Mouse (Mus musculus): ENCODE data around the gene Gm20671. TPM values are rescaled to one million over a fixed set of nuclear protein-coding genes. Genes with fewer than 3 reads are reported as not detected.
"Not testable (repeated sequence)": the region's sequence is repeated elsewhere in the genome, so short reads cannot be mapped to it uniquely, and the experiment has no call there.

The Gm20671 gene
- polyA plus RNA-seq, 1 experiment from 2014 or later = not detected

- peaks cover 20% of the 10 kb centered on the region for H3K4me1 ChIP-seq (replicated peaks)
- peak overlapping the region; percentile 14; the same call in 1 of the 2 replicates for H3K4me3 ChIP-seq
- H3K27me3 ChIP-seq (replicated peaks) = no peaks in the 10 kb centered on the region
- 38% methylated on average over 6 of the region's 6 CpGs for WGBS
- no peak for ATAC-seq (ENCODE audit: insufficient number of reproducible peaks, low FRiP score)
- peak overlapping the region; percentile 39; the same call in 1 of the 2 replicates for H3K27ac ChIP-seq (ENCODE audit: poor library complexity, severe bottlenecking)
- H3K4me2 ChIP-seq = peak overlapping the region; percentile 71
- H3K9me3 ChIP-seq (replicated peaks) = no peaks in the 10 kb centered on the region
- H3K9ac ChIP-seq = peak overlapping the region; percentile 27
- H3K36me3 ChIP-seq = peaks cover 33% of the 10 kb centered on the region
Measured at GRCm38 (mm10) chr5:32852026-32852425, 25.1 kb upstream of the Gm20671 start.

- H3K27me3 ChIP-seq (replicated peaks); H3K27ac ChIP-seq (ENCODE audit: poor library complexity, severe bottlenecking); H3K4me2 ChIP-seq; H3K9me3 ChIP-seq (replicated peaks); H3K4me3 ChIP-seq; ATAC-seq (ENCODE audit: insufficient number of reproducible peaks, low FRiP score); H3K9ac ChIP-seq: not testable (repeated sequence)
- 89% methylated on average over 3 of the region's 3 CpGs for WGBS
- Histone ChIP-seq H3K4me1 (replicated peaks) (peaks cover 20% of the 10 kb centered on the region), H3K36me3 (peaks cover 56% of the 10 kb centered on the region)
Measured at GRCm38 (mm10) chr5:32849580-32849979, 22.7 kb upstream of the Gm20671 start.

- WGBS = 82% methylated on average over 3 of the region's 3 CpGs
- H3K27ac ChIP-seq (ENCODE audit: poor library complexity, severe bottlenecking) = no peak overlapping the region
- no peaks in the 10 kb centered on the region for H3K27me3 ChIP-seq (replicated peaks)
- H3K4me1 ChIP-seq (replicated peaks) = peaks cover 20% of the 10 kb centered on the region
- peaks cover 60% of the 10 kb centered on the region for H3K36me3 ChIP-seq
- no peak overlapping the region for H3K9ac ChIP-seq
- no peak overlapping the region for H3K4me3 ChIP-seq
- H3K4me2 ChIP-seq = no peak overlapping the region
- ATAC-seq (ENCODE audit: insufficient number of reproducible peaks, low FRiP score) = no peak
- no peaks in the 10 kb centered on the region for H3K9me3 ChIP-seq (replicated peaks)
Measured at GRCm38 (mm10) chr5:32849178-32849577, 22.3 kb upstream of the Gm20671 start.

GRCm38 (mm10) chr5:32840029-32840428 lies 13.1 kb upstream of the Gm20671 start:
- no peak overlapping the region for H3K4me2 ChIP-seq
- H3K9me3 ChIP-seq (replicated peaks) = 0 out of 2 replicates have a peak, but pooled peaks cover 2% of the 10 kb centered on the region
- no peak for ATAC-seq (ENCODE audit: insufficient number of reproducible peaks, low FRiP score)
- no peak overlapping the region for H3K4me3 ChIP-seq
- no peak overlapping the region for H3K27ac ChIP-seq (ENCODE audit: poor library complexity, severe bottlenecking)
- peaks cover 86% of the 10 kb centered on the region for H3K36me3 ChIP-seq
- H3K4me1 ChIP-seq (replicated peaks) = no peaks in the 10 kb centered on the region
- H3K27me3 ChIP-seq (replicated peaks) = no peaks in the 10 kb centered on the region
- 95% methylated on average over 2 of the region's 2 CpGs for WGBS
- no peak overlapping the region for H3K9ac ChIP-seq

GRCm38 (mm10) chr5:32836976-32837375 lies 10.1 kb upstream of the Gm20671 start:
- H3K36me3 ChIP-seq = peaks cover 83% of the 10 kb centered on the region
- no peak overlapping the region for H3K27ac ChIP-seq (ENCODE audit: poor library complexity, severe bottlenecking)
- H3K9me3 ChIP-seq (replicated peaks) = 0 out of 2 replicates have a peak, but pooled peaks cover 2% of the 10 kb centered on the region
- no peak overlapping the region for H3K9ac ChIP-seq
- no peak overlapping the region for H3K4me2 ChIP-seq
- no peak for ATAC-seq (ENCODE audit: insufficient number of reproducible peaks, low FRiP score)
- H3K4me3 ChIP-seq = no peak overlapping the region
- H3K4me1 ChIP-seq (replicated peaks) = no peaks in the 10 kb centered on the region
- no peaks in the 10 kb centered on the region for H3K27me3 ChIP-seq (replicated peaks)
- WGBS = 85% methylated on average over 5 of the region's 5 CpGs

- 76% methylated on average over 1 of the region's 1 CpGs for WGBS
- Histone ChIP-seq H3K27me3 (replicated peaks) (no peaks in the 10 kb centered on the region), H3K4me2 (no peak overlapping the region), H3K9ac (no peak overlapping the region), H3K4me1 (replicated peaks) (no peaks in the 10 kb centered on the region), H3K9me3 (replicated peaks) (no peaks in the 10 kb centered on the region), H3K27ac (ENCODE audit: poor library complexity, severe bottlenecking) (no peak overlapping the region), H3K36me3 (peaks cover 82% of the 10 kb centered on the region), H3K4me3 (no peak overlapping the region)
- ATAC-seq (ENCODE audit: insufficient number of reproducible peaks, low FRiP score) = no peak
Measured at GRCm38 (mm10) chr5:32834497-32834896, 7.6 kb upstream of the Gm20671 start.

GRCm38 (mm10) chr5:32830054-32830453 lies 3.1 kb upstream of the Gm20671 start:
- Histone ChIP-seq H3K9me3 (replicated peaks) (no peaks in the 10 kb centered on the region), H3K27ac (ENCODE audit: poor library complexity, severe bottlenecking) (no peak overlapping the region), H3K27me3 (replicated peaks) (no peaks in the 10 kb centered on the region), H3K36me3 (peaks cover 87% of the 10 kb centered on the region), H3K4me2 (no peak overlapping the region), H3K4me1 (replicated peaks) (no peaks in the 10 kb centered on the region), H3K4me3 (no peak overlapping the region), H3K9ac (no peak overlapping the region)
- 78% methylated on average over 2 of the region's 2 CpGs for WGBS
- no peak for ATAC-seq (ENCODE audit: insufficient number of reproducible peaks, low FRiP score)

- not testable (repeated sequence) for ATAC-seq (ENCODE audit: insufficient number of reproducible peaks, low FRiP score); H3K27me3 ChIP-seq (replicated peaks); H3K9ac ChIP-seq; H3K27ac ChIP-seq (ENCODE audit: poor library complexity, severe bottlenecking); H3K4me1 ChIP-seq (replicated peaks); H3K4me3 ChIP-seq; H3K4me2 ChIP-seq; H3K9me3 ChIP-seq (replicated peaks)
- 95% methylated on average over 1 of the region's 1 CpGs for WGBS
- H3K36me3 ChIP-seq = peaks cover 74% of the 10 kb centered on the region
Measured at GRCm38 (mm10) chr5:32828766-32829165, 1.9 kb upstream of the Gm20671 start.

GRCm38 (mm10) chr5:32820471-32820870 lies 6.4 kb downstream of the Gm20671 start:
- H3K4me1 ChIP-seq (replicated peaks) = no peaks in the 10 kb centered on the region
- WGBS = 91% methylated on average over 8 of the region's 8 CpGs

GRCm38 (mm10) chr5:32815396-32815795 lies 11.5 kb downstream of the Gm20671 start:
- Histone ChIP-seq H3K9ac (no peak overlapping the region), H3K9me3 (replicated peaks) (no peaks in the 10 kb centered on the region), H3K27ac (ENCODE audit: poor library complexity, severe bottlenecking) (no peak overlapping the region), H3K4me2 (no peak overlapping the region), H3K36me3 (peaks cover 72% of the 10 kb centered on the region), H3K27me3 (replicated peaks) (no peaks in the 10 kb centered on the region), H3K4me1 (replicated peaks) (no peaks in the 10 kb centered on the region), H3K4me3 (no peak overlapping the region)
- WGBS = 92% methylated on average over 4 of the region's 4 CpGs
- ATAC-seq (ENCODE audit: insufficient number of reproducible peaks, low FRiP score) = no peak

More at GRCm38 (mm10) chr5:32820471-32820870, 6.4 kb downstream of the Gm20671 start:
- ATAC-seq (ENCODE audit: insufficient number of reproducible peaks, low FRiP score) = no peak
- Histone ChIP-seq H3K9me3 (replicated peaks) (no peaks in the 10 kb centered on the region), H3K36me3 (peaks cover 71% of the 10 kb centered on the region), H3K9ac (no peak overlapping the region), H3K4me3 (no peak overlapping the region), H3K4me2 (no peak overlapping the region), H3K27ac (ENCODE audit: poor library complexity, severe bottlenecking) (no peak overlapping the region), H3K27me3 (replicated peaks) (no peaks in the 10 kb centered on the region)

GRCm38 (mm10) chr5:32786454-32786853 lies 40.5 kb downstream of the Gm20671 start:
- 60% methylated on average over 1 of the region's 1 CpGs for WGBS
- H3K27me3 ChIP-seq (replicated peaks); H3K4me3 ChIP-seq: not testable (repeated sequence)

GRCm38 (mm10) chr5:32785313-32785915 lies 41.5 kb downstream of the Gm20671 start, which contains the start of gene Pisd:
TSS of gene Pisd (minus strand) at chr5:32785646.
- 0 out of 2 replicates have a peak within 1 kb of the TSS, but pooled peaks have one; percentile 20 for H3K27ac ChIP-seq (ENCODE audit: poor library complexity, severe bottlenecking)
- H3K27me3 ChIP-seq (replicated peaks) = no peaks in the 10 kb centered on the region
- no peaks in the 10 kb centered on the region for H3K9me3 ChIP-seq (replicated peaks)
- peaks cover 18% of the 10 kb centered on the region for H3K36me3 ChIP-seq
- under 1% methylated on average over 51 of the region's 52 CpGs for WGBS
- peak; percentile 100 for ATAC-seq (ENCODE audit: insufficient number of reproducible peaks, low FRiP score)
- H3K9ac ChIP-seq = peak within 1 kb of the TSS; percentile 80
- peak within 1 kb of the TSS; percentile 87 for H3K4me3 ChIP-seq
- peaks cover 4% of the 10 kb centered on the region for H3K4me1 ChIP-seq (replicated peaks)
- H3K4me2 ChIP-seq = peak within 1 kb of the TSS; percentile 90

More at GRCm38 (mm10) chr5:32786454-32786853, 40.5 kb downstream of the Gm20671 start:
- H3K9me3 ChIP-seq (replicated peaks); H3K27ac ChIP-seq (ENCODE audit: poor library complexity, severe bottlenecking); H3K9ac ChIP-seq; H3K4me1 ChIP-seq (replicated peaks); H3K4me2 ChIP-seq; ATAC-seq (ENCODE audit: insufficient number of reproducible peaks, low FRiP score): not testable (repeated sequence)
- H3K36me3 ChIP-seq = peaks cover 28% of the 10 kb centered on the region
